Mouse (Mus musculus) stomach, embryonic 15.5 days (tissue): ENCODE measurements around the gene Hspa1a. TPM values are rescaled to one million over a fixed set of nuclear protein-coding genes. Genes with fewer than 3 reads are reported as not detected.

ENCODE experiments used
- polyA plus RNA-seq: library from polyadenylated mRNA; unstranded; fragments of >200 nt; fragmentation: Nextera tagmentation; extraction: Ambion mirVana; gene quantifications from 2 replicates; pipeline ENCODE4 v1.2.1, GENCODE M21; 2015

Hspa1a gene
- polyA plus RNA-seq, 1 experiment from 2014 or later, result 12.1 TPM

Other genes starting within 250 kb of the Hspa1a start
- gene C4b, start 228.3 kb downstream of the Hspa1a start, polyA plus RNA-seq, result 0.44 and 0.65 TPM in 2 replicates
- 1.1 and 1.7 TPM in 2 replicates for gene Cyp21a1, start 167.6 kb downstream of the Hspa1a start, polyA plus RNA-seq
- 25.7 and 26.5 TPM in 2 replicates for gene Stk19, start 135.2 kb downstream of the Hspa1a start, polyA plus RNA-seq
- 52.9 and 53.1 TPM in 2 replicates for gene Dxo, start 135.1 kb downstream of the Hspa1a start, polyA plus RNA-seq
- gene Skiv2l, start 121.9 kb downstream of the Hspa1a start, polyA plus RNA-seq, result 39.5 and 48.8 TPM in 2 replicates
- 87.8 and 103 TPM in 2 replicates for gene Nelfe, start 121.8 kb downstream of the Hspa1a start, polyA plus RNA-seq
- 20.8 and 30.4 TPM in 2 replicates for gene Cfb, start 109.6 kb downstream of the Hspa1a start, polyA plus RNA-seq
- gene Zbtb12, start 92.7 kb downstream of the Hspa1a start, polyA plus RNA-seq, result 2.7 and 3.0 TPM in 2 replicates
- not detected in 2 replicates for gene Gm20547, start 90.1 kb downstream of the Hspa1a start, polyA plus RNA-seq
- gene C2, start 73.9 kb downstream of the Hspa1a start, polyA plus RNA-seq, result 4.4 and 6.2 TPM in 2 replicates
- gene Ehmt2, start 73.7 kb downstream of the Hspa1a start, polyA plus RNA-seq, result 70.0 and 74.5 TPM in 2 replicates
- 15.2 and 17.9 TPM in 2 replicates for gene Slc44a4, start 57.7 kb downstream of the Hspa1a start, polyA plus RNA-seq
- gene Neu1, start 40.9 kb downstream of the Hspa1a start, polyA plus RNA-seq, result 36.9 and 44.5 TPM in 2 replicates
- gene Hspa1b, start 12.9 kb downstream of the Hspa1a start, polyA plus RNA-seq, result 0.34 and 0.90 TPM in 2 replicates
- gene Gm20481, start 2.2 kb downstream of the Hspa1a start, polyA plus RNA-seq, result not detected in 2 replicates
- gene Hspa1l, start 547 bp upstream of the Hspa1a start, polyA plus RNA-seq, result 0.49 and 0.89 TPM in 2 replicates
- gene Lsm2, start 9.7 kb upstream of the Hspa1a start, polyA plus RNA-seq, result 175 and 182 TPM in 2 replicates
- 119 and 124 TPM in 2 replicates for gene Vars, start 28.8 kb upstream of the Hspa1a start, polyA plus RNA-seq
- gene Vwa7, start 44.4 kb upstream of the Hspa1a start, polyA plus RNA-seq, result 0.31 TPM in 2 replicates
- gene Sapcd1, start 55.9 kb upstream of the Hspa1a start, polyA plus RNA-seq, result 13.2 and 14.8 TPM in 2 replicates
- gene Msh5, start 74.6 kb upstream of the Hspa1a start, polyA plus RNA-seq, result 3.8 and 4.8 TPM in 2 replicates
- 361 and 363 TPM in 2 replicates for gene Clic1, start 77.8 kb upstream of the Hspa1a start, polyA plus RNA-seq
- gene Ddah2, start 86.9 kb upstream of the Hspa1a start, polyA plus RNA-seq, result 210 and 216 TPM in 2 replicates
- 6.2 and 17.2 TPM in 2 replicates for gene Ly6g6c, start 93.2 kb upstream of the Hspa1a start, polyA plus RNA-seq
- gene Mpig6b, start 94.0 kb upstream of the Hspa1a start, polyA plus RNA-seq, result 0.44 and 0.73 TPM in 2 replicates
- gene Ly6g6e, start 104.7 kb upstream of the Hspa1a start, polyA plus RNA-seq, result 9.4 and 16.8 TPM in 2 replicates
- 3.6 and 4.4 TPM in 2 replicates for gene Ly6g6d, start 105.9 kb upstream of the Hspa1a start, polyA plus RNA-seq
- gene Ly6g6f, start 113.5 kb upstream of the Hspa1a start, polyA plus RNA-seq, result 0.15 and 0.41 TPM in 2 replicates
- gene Abhd16a, start 117.1 kb upstream of the Hspa1a start, polyA plus RNA-seq, result 92.0 and 97.8 TPM in 2 replicates
- not detected in 2 replicates for gene Ly6g5c, start 136.1 kb upstream of the Hspa1a start, polyA plus RNA-seq
- gene Ly6g5b, start 143.3 kb upstream of the Hspa1a start, polyA plus RNA-seq, result 0.69 and 0.85 TPM in 2 replicates
- 17.4 and 19.1 TPM in 2 replicates for gene Gpank1, start 149.3 kb upstream of the Hspa1a start, polyA plus RNA-seq
- 251 and 262 TPM in 2 replicates for gene Csnk2b, start 149.9 kb upstream of the Hspa1a start, polyA plus RNA-seq
- 11.9 and 12.2 TPM in 2 replicates for gene D17H6S53E, start 154.2 kb upstream of the Hspa1a start, polyA plus RNA-seq
- gene Apom, start 159.9 kb upstream of the Hspa1a start, polyA plus RNA-seq, result 21.2 and 47.5 TPM in 2 replicates
- gene Bag6, start 163.0 kb upstream of the Hspa1a start, polyA plus RNA-seq, result 42.2 and 48.0 TPM in 2 replicates
- 148 and 172 TPM in 2 replicates for gene Prrc2a, start 192.7 kb upstream of the Hspa1a start, polyA plus RNA-seq
- gene Aif1, start 203.9 kb upstream of the Hspa1a start, polyA plus RNA-seq, result 18.7 and 21.9 TPM in 2 replicates
- 23.7 and 25.1 TPM in 2 replicates for gene Lst1, start 216.3 kb upstream of the Hspa1a start, polyA plus RNA-seq
- 3.7 and 5.5 TPM in 2 replicates for gene Ltb, start 222.3 kb upstream of the Hspa1a start, polyA plus RNA-seq
- gene Tnf, start 229.9 kb upstream of the Hspa1a start, polyA plus RNA-seq, result 0.18 and 0.28 TPM in 2 replicates
- gene Lta, start 233.2 kb upstream of the Hspa1a start, polyA plus RNA-seq, result 0.77 and 0.83 TPM in 2 replicates
- gene Gm16181, start 248.7 kb upstream of the Hspa1a start, polyA plus RNA-seq, result 0.86 TPM in 1 of 2 replicates, not detected in the other